Mouse (Mus musculus): ENCODE data around the gene Cry2.

- TF ChIP-seq CTCF (IDR thresholded peaks at IDR 0.05; ENCODE audit: control insufficient read depth, insufficient read depth, insufficient replicate concordance, low read depth, low read length): no peak
- TF ChIP-seq POLR2A (IDR thresholded peaks at IDR 0.05; ENCODE audit: control insufficient read depth, low read depth, low read length): no peak
Observed at GRCm38 (mm10) chr2:92392318-92393264, 41.3 kb downstream of the Cry2 start.

Data from testis, adult 2 months (tissue).